Mouse (Mus musculus): ENCODE measurements around the gene Zfp143. TPM values are rescaled to one million over a fixed set of nuclear protein-coding genes. Genes with fewer than 3 reads are reported as not detected.

The Zfp143 gene
- polyA plus RNA-seq, 1 experiment from 2014 or later, result 31.3 TPM

Other genes starting within 250 kb of the Zfp143 start
- gene Scube2, start 195.5 kb upstream of the Zfp143 start, polyA plus RNA-seq (2016; fragmentation: Nextera tagmentation; extraction: Ambion mirVana), result 1.7 and 4.7 TPM in 2 replicates
- 51.8 and 53.1 TPM in 2 replicates for gene Dennd5a, start 100.7 kb upstream of the Zfp143 start, polyA plus RNA-seq (2016; fragmentation: Nextera tagmentation; extraction: Ambion mirVana)
- gene Tmem41b, start 74.3 kb upstream of the Zfp143 start, polyA plus RNA-seq (2016; fragmentation: Nextera tagmentation; extraction: Ambion mirVana), result 74.6 and 77.5 TPM in 2 replicates
- 49.7 and 51.8 TPM in 2 replicates for gene Ipo7, start 42.9 kb upstream of the Zfp143 start, polyA plus RNA-seq (2016; fragmentation: Nextera tagmentation; extraction: Ambion mirVana)
- 31.4 and 32.7 TPM in 2 replicates for gene Wee1, start 60.8 kb downstream of the Zfp143 start, polyA plus RNA-seq (2016; fragmentation: Nextera tagmentation; extraction: Ambion mirVana)
- gene Swap70, start 160.5 kb downstream of the Zfp143 start, polyA plus RNA-seq (2016; fragmentation: Nextera tagmentation; extraction: Ambion mirVana), result 17.0 and 19.2 TPM in 2 replicates

Data from midbrain, embryonic 12.5 days (tissue).